Comparison of ENCODE assay signal across 15 mouse cellular contexts in genomic region chr17:17602330-17602729, GRCm38 (mm10). TPM values are rescaled to one million over a fixed set of nuclear protein-coding genes. Genes with fewer than 3 reads are reported as not detected.
A peak's percentile ranks its signal among the peaks of the same experiment; 100 is the strongest.
DNase-seq lines count a peak whose midpoint lies in the region; ATAC-seq and TF ChIP-seq lines count a peak whose summit lies in the region.
"Had no signal": no experiment of that assay in that cellular context is flagged by ENCODE, and none has a peak within 500 bp of the region (broad histone marks: within the 10 kb centered on the region; RNA-seq: fewer than 3 reads in every experiment).

No protein-coding gene starts in this region.

- peaks cover 11% of the 10 kb centered on the region for H3K4me1 ChIP-seq in forebrain, embryonic 16.5 days (replicated peaks; ENCODE audit: control insufficient read depth, insufficient read depth, low read length)
- peaks cover 11% of the 10 kb centered on the region; the same call in 1 of the 2 replicates for H3K4me1 ChIP-seq in forebrain, embryonic 12.5 days
- H3K4me1 ChIP-seq in kidney, postnatal 0 days (replicated peaks; ENCODE audit: insufficient read depth, low read length): no peaks in the 10 kb centered on the region; the same call in 1 of the 2 replicates
- H3K4me1 ChIP-seq in midbrain, embryonic 16.5 days (ENCODE audit: control insufficient read depth, insufficient read depth, low read length): peaks cover 5% of the 10 kb centered on the region
- no peaks in the 10 kb centered on the region for H3K4me1 ChIP-seq in midbrain, embryonic 10.5 days

- H3K4me3 ChIP-seq in forebrain, embryonic 16.5 days (replicated peaks; ENCODE audit: low read length): no peak overlapping the region
- H3K4me3 ChIP-seq in forebrain, embryonic 12.5 days (replicated peaks): no peak overlapping the region
- H3K4me3 ChIP-seq in kidney, postnatal 0 days (replicated peaks; ENCODE audit: low read depth, low read length): no peak overlapping the region
- no peak overlapping the region for H3K4me3 ChIP-seq in midbrain, embryonic 16.5 days (ENCODE audit: low read depth, low read length)
- no peak overlapping the region for H3K4me3 ChIP-seq in midbrain, embryonic 10.5 days

- no peak for TF ChIP-seq CTCF in kidney, postnatal 0 days (IDR thresholded peaks at IDR 0.05; ENCODE audit: low read depth)

- no peak overlapping the region for H3K9ac ChIP-seq in forebrain, embryonic 16.5 days (replicated peaks; ENCODE audit: low read depth, low read length)
- no peak overlapping the region for H3K9ac ChIP-seq in forebrain, embryonic 12.5 days
- H3K9ac ChIP-seq in kidney, postnatal 0 days (ENCODE audit: low read depth, low read length): no peak overlapping the region
- no peak overlapping the region for H3K9ac ChIP-seq in midbrain, embryonic 16.5 days (ENCODE audit: low read depth, low read length)

- no peak overlapping the region for H3K27ac ChIP-seq in forebrain, embryonic 16.5 days (ENCODE audit: low read length)
- H3K27ac ChIP-seq in forebrain, embryonic 12.5 days: no peak overlapping the region
- H3K27ac ChIP-seq in kidney, postnatal 0 days: 0 out of 2 replicates have a peak overlapping the region, but pooled peaks have one; percentile 13
- no peak overlapping the region for H3K27ac ChIP-seq in midbrain, embryonic 16.5 days (ENCODE audit: low read length)
- H3K27ac ChIP-seq in midbrain, embryonic 10.5 days (replicated peaks): no peak overlapping the region
- H3K27ac ChIP-seq: hindbrain, postnatal 0 days had no signal

- no peaks in the 10 kb centered on the region for H3K9me3 ChIP-seq in forebrain, embryonic 16.5 days (ENCODE audit: control insufficient read depth, low read length)
- H3K9me3 ChIP-seq in forebrain, embryonic 12.5 days: no peaks in the 10 kb centered on the region
- H3K9me3 ChIP-seq in kidney, postnatal 0 days (replicated peaks; ENCODE audit: low read length): no peaks in the 10 kb centered on the region
- no peaks in the 10 kb centered on the region for H3K9me3 ChIP-seq in midbrain, embryonic 16.5 days (replicated peaks; ENCODE audit: control insufficient read depth, low read length, poor library complexity, severe bottlenecking)
- H3K9me3 ChIP-seq in midbrain, embryonic 10.5 days (replicated peaks): no peaks in the 10 kb centered on the region
- H3K9me3 ChIP-seq: G1E had no signal

- 21% methylated on average over 4 of the region's 4 CpGs for WGBS in forebrain, embryonic 16.5 days
- 37% methylated on average over 4 of the region's 4 CpGs for WGBS in forebrain, embryonic 12.5 days
- WGBS in kidney, postnatal 0 days: 61% methylated on average over 4 of the region's 4 CpGs
- 42% methylated on average over 4 of the region's 4 CpGs for WGBS in midbrain, embryonic 16.5 days
- 84% methylated on average over 4 of the region's 4 CpGs for WGBS in midbrain, embryonic 10.5 days

- no peak overlapping the region for H3K4me2 ChIP-seq in forebrain, embryonic 16.5 days (ENCODE audit: low read length)
- no peak overlapping the region for H3K4me2 ChIP-seq in forebrain, embryonic 12.5 days
- no peak overlapping the region for H3K4me2 ChIP-seq in kidney, postnatal 0 days (ENCODE audit: low read length)
- H3K4me2 ChIP-seq in midbrain, embryonic 16.5 days (ENCODE audit: low read length): no peak overlapping the region

- no peaks in the 10 kb centered on the region for H3K36me3 ChIP-seq in forebrain, embryonic 16.5 days (ENCODE audit: control insufficient read depth, insufficient read depth)
- H3K36me3 ChIP-seq in forebrain, embryonic 12.5 days (replicated peaks): no peaks in the 10 kb centered on the region
- no peaks in the 10 kb centered on the region for H3K36me3 ChIP-seq in kidney, postnatal 0 days (ENCODE audit: insufficient read depth, low read length)
- H3K36me3 ChIP-seq in midbrain, embryonic 16.5 days (ENCODE audit: control insufficient read depth, insufficient read depth, low read length): no peaks in the 10 kb centered on the region
- H3K36me3 ChIP-seq in midbrain, embryonic 10.5 days: no peaks in the 10 kb centered on the region

- ATAC-seq in forebrain, embryonic 16.5 days: peak; percentile 65
- no peak for ATAC-seq in forebrain, embryonic 12.5 days (ENCODE audit: low FRiP score)
- no peak for ATAC-seq in kidney, postnatal 0 days (replicated peaks; ENCODE audit: low FRiP score, low read depth)
- 0 out of 2 replicates have a peak, but pooled peaks have one; percentile 39 for ATAC-seq in midbrain, embryonic 16.5 days
- no peak for ATAC-seq in erythroblast, adult 5-6 weeks (replicated peaks; ENCODE audit: low FRiP score, poor library complexity, severe bottlenecking)
- ATAC-seq: hindbrain, postnatal 0 days had no signal

- H3K27me3 ChIP-seq in forebrain, embryonic 16.5 days (replicated peaks; ENCODE audit: control insufficient read depth, insufficient read depth, low read length): no peaks in the 10 kb centered on the region
- H3K27me3 ChIP-seq in forebrain, embryonic 12.5 days: no peaks in the 10 kb centered on the region
- H3K27me3 ChIP-seq in kidney, postnatal 0 days (ENCODE audit: insufficient read depth, low read length): no peaks in the 10 kb centered on the region
- H3K27me3 ChIP-seq in midbrain, embryonic 16.5 days (ENCODE audit: control insufficient read depth, insufficient read depth, low read depth, low read length): no peaks in the 10 kb centered on the region
- H3K27me3 ChIP-seq in midbrain, embryonic 10.5 days (ENCODE audit: low read depth, poor library complexity, severe bottlenecking): no peaks in the 10 kb centered on the region

- no peak for DNase-seq in kidney, postnatal 0 days (ENCODE audit: low spot score)
- no peak for DNase-seq in kidney, postnatal 36 days
- no peak for DNase-seq in midbrain, embryonic 10.5 days (ENCODE audit: low spot score)
- DNase-seq in urinary bladder, postnatal 25 days (ENCODE audit: low spot score): no peak
- DNase-seq: adrenal gland, postnatal 36 days; cerebellum, adult 11-12 months; kidney, adult 9 months; lung, adult 18-20 months; right cerebral cortex, postnatal 14 days had no signal

RNA-seq across cellular contexts. Expression of gene Lnpep, which starts 22.5 kb away (rescaled TPM):
- polyA plus RNA-seq in forebrain, embryonic 16.5 days (2015; fragmentation: Nextera tagmentation; extraction: Ambion mirVana): 8.0 and 10.3 TPM in 2 replicates
- 9.2 and 10.6 TPM in 2 replicates for polyA plus RNA-seq in forebrain, embryonic 12.5 days (2016; fragmentation: Nextera tagmentation; extraction: Ambion mirVana)
- polyA plus RNA-seq in kidney, postnatal 0 days (2015; fragmentation: Nextera tagmentation; extraction: Ambion mirVana): 6.3 and 7.1 TPM in 2 replicates
- 6.6 and 8.5 TPM in 2 replicates for polyA plus RNA-seq in midbrain, embryonic 16.5 days (2015; fragmentation: Nextera tagmentation; extraction: Ambion mirVana)
- polyA plus RNA-seq in midbrain, embryonic 10.5 days (2016; fragmentation: Nextera tagmentation; extraction: Ambion mirVana): 5.7 and 6.9 TPM in 2 replicates
- total RNA-seq in erythroblast, adult 5-6 weeks (2015; ENCODE audit: low replicate concordance): 22.4 and 25.4 TPM in 2 replicates
- 21.2 and 21.5 TPM in 2 replicates for total RNA-seq in erythroblast, adult 5-6 weeks (2017; ENCODE audit: low replicate concordance)

Comparison
In these comparisons a context has a peak if more than half of its experiments do, and no peak if none do; other contexts are left out.
1. ATAC-seq: peak in forebrain, embryonic 16.5 days (single experiment) and midbrain, embryonic 16.5 days (single experiment); none in forebrain, embryonic 12.5 days (single experiment), kidney, postnatal 0 days (single experiment) and erythroblast, adult 5-6 weeks (single experiment).